Mouse (Mus musculus) retina, postnatal 1 day (tissue): ENCODE measurements around the gene Carmil2.
A peak's percentile ranks its signal among the peaks of the same experiment; 100 is the strongest.

Experiments
- DNase-seq: peaks from one replicate; pipeline ENCODE4 v3.0.0-alpha.2; 2012

The Carmil2 gene

DNA sequence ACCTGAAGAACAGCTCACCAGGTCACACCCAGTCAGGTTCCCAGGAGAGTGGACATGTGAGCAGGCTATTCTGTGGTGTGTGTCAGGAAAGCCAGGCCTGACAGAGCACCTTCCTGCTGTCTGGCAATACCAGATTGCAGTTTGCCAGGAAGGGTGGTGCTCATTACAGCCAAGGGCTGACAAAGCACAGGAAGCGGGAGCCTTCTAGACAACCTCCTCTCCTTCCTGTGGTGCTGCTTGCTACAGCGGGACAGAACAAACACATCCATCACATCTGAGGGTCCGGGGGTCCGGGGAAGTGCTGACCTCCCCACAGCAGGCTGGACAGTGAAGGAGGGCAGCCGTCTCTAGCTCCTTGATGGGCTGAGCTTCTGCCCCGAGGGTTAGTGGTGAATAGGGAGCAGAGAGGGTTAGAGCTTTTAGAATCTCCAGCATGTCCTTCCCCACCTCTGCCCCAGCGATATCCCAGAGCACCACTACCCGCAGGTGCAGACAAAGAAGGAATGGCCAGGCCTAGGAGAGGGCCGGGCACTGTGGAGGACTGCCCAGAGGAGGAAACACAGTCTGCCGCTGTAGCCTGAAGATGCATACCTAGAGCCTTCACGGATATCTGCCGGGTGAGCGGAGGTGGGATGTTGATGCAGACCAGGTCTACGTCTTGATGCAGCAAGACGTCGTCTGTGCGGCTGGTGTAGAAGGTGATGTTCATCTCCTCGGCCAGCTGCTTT is 41.5 kb downstream of the Carmil2 start:
- DNase-seq: no peak

GRCm38 (mm10) chr8:105732186-105732585 is 46.1 kb downstream of the Carmil2 start:
- no peak for DNase-seq

- DNase-seq: no peak
Measured at GRCm38 (mm10) chr8:105739216-105739615, 53.1 kb downstream of the Carmil2 start.

- DNase-seq: peak; percentile 14
Measured at GRCm38 (mm10) chr8:105743301-105743700, 57.2 kb downstream of the Carmil2 start.
